Mouse (Mus musculus) hindbrain, embryonic 10.5 days (tissue): ENCODE results near the gene Gm21962. TPM values are rescaled to one million over a fixed set of nuclear protein-coding genes. Genes with fewer than 3 reads are reported as not detected.

Experiments used
- DNase-seq: peaks from one replicate; pipeline ENCODE4 v3.0.0-alpha.2; 2017; ENCODE audit warnings: low spot score
- H3K27ac ChIP-seq: fragments of 300-500 bp; sonication (generic); 2 replicates; pipeline ENCODE4 v1.5.1; 2016; ENCODE audit warnings: mild to moderate bottlenecking, moderate library complexity
- H3K27me3 ChIP-seq: fragments of 300-500 bp; sonication (generic); 2 replicates; pipeline ENCODE4 v1.6.1; 2016; ENCODE audit warnings: mild to moderate bottlenecking; ENCODE audit not compliant: poor library complexity, insufficient read depth, severe bottlenecking
- H3K36me3 ChIP-seq: fragments of 300-500 bp; sonication (generic); 2 replicates; pipeline ENCODE4 v1.6.1; 2016; ENCODE audit warnings: mild to moderate bottlenecking, moderate library complexity
- H3K4me1 ChIP-seq: fragments of 300-500 bp; sonication (generic); replicated peaks from 2 replicates; pipeline ENCODE4 v1.6.1; 2016; ENCODE audit warnings: mild to moderate bottlenecking
- H3K4me3 ChIP-seq: fragments of 300-500 bp; sonication (generic); 2 replicates; pipeline ENCODE4 v1.5.1; 2016; ENCODE audit warnings: mild to moderate bottlenecking, moderate library complexity
- H3K9me3 ChIP-seq: fragments of 300-500 bp; sonication (generic); 2 replicates; pipeline ENCODE4 v1.6.1; 2016; ENCODE audit warnings: mild to moderate bottlenecking, moderate library complexity
- WGBS: fragments of 180-500 bp; shearing (Covaris S2); methylation state at CpG from one replicate; pipeline ENCODE4 v1.1.7; 2016; 5-methylcytosine and 5-hydroxymethylcytosine counted together
- polyA plus RNA-seq: library from polyadenylated mRNA; unstranded; fragments of >200 nt; fragmentation: Nextera tagmentation; extraction: Ambion mirVana; gene quantifications from 2 replicates; pipeline ENCODE4 v1.2.1, GENCODE M21; 2016

Gm21962 gene
- polyA plus RNA-seq, 1 experiment from 2014 or later, result not detected

DNA sequence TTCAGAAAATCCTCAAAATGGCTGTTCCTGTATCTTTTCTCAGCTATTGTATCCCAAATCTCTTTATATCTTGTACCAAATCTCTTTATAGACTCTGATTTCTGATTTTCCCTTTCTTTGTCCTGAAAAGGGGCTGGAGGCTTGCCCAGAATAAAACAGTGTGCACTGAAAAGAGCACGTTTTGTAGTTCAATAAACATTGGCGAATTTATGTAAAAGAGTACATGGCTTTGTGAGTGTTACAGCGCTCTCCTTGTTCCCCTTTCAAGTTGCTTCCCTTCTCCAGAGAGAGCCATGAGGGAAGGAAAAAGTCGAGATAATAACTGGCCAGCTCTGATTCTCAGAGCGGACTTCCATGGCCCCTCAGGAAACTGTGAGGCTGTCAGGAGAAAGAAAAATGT lies 22.2 kb upstream of the Gm21962 start:
- 76% methylated on average over 5 of the region's 5 CpGs for WGBS
- DNase-seq, result no peak
- Histone ChIP-seq H3K36me3 (no peaks in the 10 kb centered on the region), H3K27me3 (no peaks in the 10 kb centered on the region), H3K27ac (no peak overlapping the region), H3K4me3 (no peak overlapping the region), H3K4me1 (no peaks in the 10 kb centered on the region), H3K9me3 (no peaks in the 10 kb centered on the region)

DNA sequence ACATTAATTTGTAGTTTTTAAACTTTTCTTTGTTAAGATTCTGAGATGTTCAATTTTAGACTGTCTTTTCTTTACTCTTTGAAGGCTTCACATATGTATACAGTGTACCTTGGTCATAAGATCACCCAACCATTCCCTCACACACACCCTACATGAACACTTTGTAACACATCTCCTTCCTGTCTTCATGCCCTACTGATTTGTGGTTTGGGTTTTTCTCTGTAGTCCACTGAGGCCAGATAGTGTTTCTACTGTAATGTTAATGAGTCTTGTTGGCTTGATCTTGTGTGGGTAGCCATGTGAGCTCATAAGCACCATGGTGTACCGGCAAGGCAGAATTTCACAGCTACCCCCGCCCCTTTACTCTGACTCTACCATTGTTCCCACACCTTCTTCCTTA lies 18.5 kb upstream of the Gm21962 start:
- Histone ChIP-seq H3K4me3 (no peak overlapping the region), H3K27me3 (no peaks in the 10 kb centered on the region), H3K4me1 (no peaks in the 10 kb centered on the region), H3K27ac (no peak overlapping the region), H3K9me3 (no peaks in the 10 kb centered on the region), H3K36me3 (no peaks in the 10 kb centered on the region)
- DNase-seq, result no peak
- WGBS, result 89% methylated on average over 2 of the region's 2 CpGs

DNA sequence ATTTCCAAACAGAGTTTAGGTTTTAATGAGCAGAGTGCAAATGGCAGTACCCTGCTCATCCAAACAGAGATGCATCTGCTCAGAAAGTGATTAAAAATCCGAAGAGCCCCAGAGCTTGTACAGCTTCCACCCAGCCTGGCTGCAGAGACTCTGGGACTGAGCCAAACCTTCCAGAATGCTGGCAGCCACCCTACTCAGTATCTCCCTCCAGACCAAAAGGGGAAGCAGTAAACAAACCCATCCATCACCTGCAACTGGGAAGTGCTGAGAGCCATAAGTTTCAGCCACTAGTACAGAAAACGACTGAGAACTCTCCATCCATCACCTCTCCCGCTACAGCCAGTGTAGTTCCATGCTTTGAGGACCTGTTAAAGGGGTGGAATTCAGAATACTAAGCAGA lies 9.6 kb downstream of the Gm21962 start:
- Histone ChIP-seq H3K27me3 (no peaks in the 10 kb centered on the region), H3K27ac (peak overlapping the region; percentile 89), H3K9me3 (no peaks in the 10 kb centered on the region), H3K4me1 (peaks cover 35% of the 10 kb centered on the region), H3K4me3 (no peak overlapping the region), H3K36me3 (no peaks in the 10 kb centered on the region)
- peak; percentile 6 for DNase-seq
- 31% methylated on average over 3 of the region's 3 CpGs for WGBS

DNA sequence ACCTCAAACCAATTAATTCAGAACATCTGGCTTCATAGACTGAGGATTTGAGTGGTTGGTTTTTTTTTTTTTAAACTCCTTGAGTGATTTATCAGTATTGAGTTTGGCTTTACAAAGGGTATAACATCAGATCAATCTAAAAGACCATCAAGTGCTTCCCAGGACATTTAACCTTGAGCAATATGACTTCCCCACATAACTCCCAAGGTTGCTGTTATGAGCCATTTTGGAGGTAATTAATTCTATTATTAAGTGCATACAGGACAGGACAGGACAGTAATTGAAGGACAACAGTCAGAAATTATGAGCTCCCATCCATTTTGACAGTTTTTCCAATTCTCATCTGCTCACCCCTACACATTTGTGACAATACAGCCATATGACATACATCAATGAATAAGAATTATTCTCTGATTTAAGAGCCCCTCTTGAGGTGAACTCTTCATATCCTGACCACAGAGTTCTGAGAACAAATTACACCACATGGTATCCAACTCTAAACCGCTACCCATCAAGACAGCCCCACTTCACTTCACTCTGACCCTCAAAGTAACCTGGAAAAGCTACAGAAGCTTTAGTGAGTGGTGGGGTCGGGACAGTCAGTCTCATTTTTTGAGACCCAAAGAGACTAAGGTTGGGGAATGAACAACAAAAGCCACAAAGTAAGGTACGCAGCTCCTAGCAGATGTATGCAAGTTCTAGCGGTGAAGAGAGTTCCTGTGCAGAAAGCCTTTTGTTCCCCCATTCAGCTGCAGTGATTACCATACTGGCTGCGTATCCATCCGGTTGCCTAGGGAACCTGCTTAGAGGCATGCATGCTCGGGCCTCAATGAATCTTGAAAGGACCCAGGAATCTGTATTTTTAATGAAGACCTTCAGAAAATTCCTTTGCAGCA lies 11.8 kb downstream of the Gm21962 start:
- 14% methylated on average over 7 of the region's 7 CpGs for WGBS
- H3K4me1 ChIP-seq, result peaks cover 35% of the 10 kb centered on the region
- H3K4me3 ChIP-seq, result 0 out of 2 replicates have a peak overlapping the region, but pooled peaks have one; percentile 9
- H3K9me3 ChIP-seq, result no peaks in the 10 kb centered on the region
- no peaks in the 10 kb centered on the region for H3K36me3 ChIP-seq
- peak overlapping the region; percentile 89 for H3K27ac ChIP-seq
- no peaks in the 10 kb centered on the region for H3K27me3 ChIP-seq
- peak; percentile 83 for DNase-seq

DNA sequence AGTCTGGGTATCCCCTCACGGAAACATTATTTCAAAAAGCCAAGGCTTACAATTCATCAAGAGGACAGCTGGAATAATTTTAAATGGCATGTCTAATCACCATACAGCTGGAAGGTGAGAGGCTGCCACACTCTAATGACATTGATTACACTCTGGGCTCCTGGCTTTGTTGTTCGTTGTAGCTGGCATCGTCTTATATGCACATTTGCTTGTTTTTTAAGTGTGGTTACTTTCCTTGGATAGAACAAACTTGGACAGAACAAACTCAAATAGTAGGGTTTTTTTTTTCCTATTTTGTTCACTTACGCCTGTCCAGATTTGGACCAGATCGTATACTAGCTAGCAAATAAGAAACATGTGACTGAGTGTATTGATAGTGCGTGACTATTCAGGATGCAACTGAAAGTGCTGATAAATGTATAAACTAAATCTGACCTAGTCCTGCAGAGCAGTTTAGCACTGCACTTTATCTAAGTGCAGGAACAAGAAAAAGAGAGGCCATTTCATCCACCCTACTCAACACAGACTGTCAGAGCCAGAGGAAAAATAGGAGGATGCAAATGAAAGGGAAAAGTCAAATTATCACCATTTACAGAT lies 12.6 kb downstream of the Gm21962 start:
- peak overlapping the region; percentile 89 for H3K27ac ChIP-seq
- no peaks in the 10 kb centered on the region for H3K36me3 ChIP-seq
- peaks cover 35% of the 10 kb centered on the region for H3K4me1 ChIP-seq
- WGBS, result 28% methylated on average over 6 of the region's 6 CpGs
- no peaks in the 10 kb centered on the region for H3K9me3 ChIP-seq
- no peak overlapping the region for H3K4me3 ChIP-seq
- no peaks in the 10 kb centered on the region for H3K27me3 ChIP-seq
- no peak for DNase-seq

DNA sequence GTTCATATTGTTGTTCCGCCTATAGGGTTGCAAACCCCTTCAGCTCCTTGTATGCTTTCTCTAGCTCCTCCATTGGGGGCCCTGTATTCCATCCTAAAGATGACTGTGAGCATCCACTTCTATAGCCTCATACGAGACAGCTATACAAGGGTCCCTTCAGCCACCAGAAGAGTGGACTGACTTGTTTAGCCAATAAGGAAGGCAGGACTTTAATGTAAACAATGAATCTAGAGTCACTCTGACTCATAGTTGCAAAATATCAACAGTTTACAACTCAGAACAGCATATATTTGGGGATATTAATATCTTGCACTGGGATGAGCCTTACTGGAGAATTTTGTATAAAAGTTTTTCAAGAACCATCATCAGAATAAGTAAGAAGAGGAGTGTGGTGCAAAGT lies 15.6 kb downstream of the Gm21962 start:
- DNase-seq, result no peak
- WGBS, result 90% methylated on average over 2 of the region's 2 CpGs
- Histone ChIP-seq H3K4me1 (peaks cover 24% of the 10 kb centered on the region), H3K36me3 (no peaks in the 10 kb centered on the region), H3K9me3 (no peaks in the 10 kb centered on the region), H3K27me3 (no peaks in the 10 kb centered on the region), H3K27ac (no peak overlapping the region), H3K4me3 (no peak overlapping the region)

DNA sequence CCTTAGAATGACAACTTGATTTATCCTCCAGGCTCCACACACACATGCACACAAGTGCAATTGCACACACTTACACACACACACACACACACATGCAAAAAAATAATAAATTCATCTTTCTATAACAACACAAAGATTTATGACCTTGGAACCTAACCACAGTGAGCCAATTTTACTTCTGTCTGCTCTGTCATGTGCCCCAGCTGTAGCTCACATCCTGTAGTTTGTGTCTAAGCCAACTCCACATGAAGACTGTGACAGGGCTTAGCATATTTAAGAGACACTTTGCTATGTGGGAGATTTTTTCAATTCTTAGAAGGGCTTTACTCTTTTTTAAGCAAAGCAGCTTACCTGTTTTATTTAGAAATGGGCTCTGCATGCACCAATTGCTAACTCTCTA lies 20.2 kb downstream of the Gm21962 start:
- no peaks in the 10 kb centered on the region for H3K36me3 ChIP-seq
- no peaks in the 10 kb centered on the region for H3K9me3 ChIP-seq
- no peak overlapping the region for H3K4me3 ChIP-seq
- no peak for DNase-seq
- no peaks in the 10 kb centered on the region for H3K4me1 ChIP-seq
- H3K27me3 ChIP-seq, result no peaks in the 10 kb centered on the region
- no peak overlapping the region for H3K27ac ChIP-seq

DNA sequence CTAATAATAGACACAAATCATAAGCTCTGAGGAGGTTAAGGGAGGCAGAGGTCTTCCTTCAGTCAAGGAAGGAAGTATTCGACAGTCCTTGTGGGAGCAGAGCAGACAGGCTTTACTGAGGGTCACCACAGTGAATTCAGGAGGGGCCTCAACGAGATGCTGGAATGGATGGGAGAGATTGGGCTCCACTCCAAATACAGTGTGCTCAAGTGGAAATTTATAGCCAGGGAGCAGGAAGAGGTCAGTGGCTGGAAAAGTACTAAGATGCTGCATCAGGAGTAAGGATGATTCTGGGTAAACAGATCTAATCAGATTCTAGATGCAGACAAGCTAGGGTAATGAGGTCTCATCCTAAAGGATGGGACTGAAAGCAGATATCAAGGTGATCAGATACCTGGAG lies 44.6 kb downstream of the Gm21962 start:
- no peaks in the 10 kb centered on the region for H3K4me1 ChIP-seq
- no peak overlapping the region for H3K27ac ChIP-seq
- WGBS, result 80% methylated on average over 2 of the region's 2 CpGs
- no peak overlapping the region for H3K4me3 ChIP-seq
- no peaks in the 10 kb centered on the region for H3K36me3 ChIP-seq
- no peak for DNase-seq
- no peaks in the 10 kb centered on the region for H3K9me3 ChIP-seq
- H3K27me3 ChIP-seq, result no peaks in the 10 kb centered on the region

DNA sequence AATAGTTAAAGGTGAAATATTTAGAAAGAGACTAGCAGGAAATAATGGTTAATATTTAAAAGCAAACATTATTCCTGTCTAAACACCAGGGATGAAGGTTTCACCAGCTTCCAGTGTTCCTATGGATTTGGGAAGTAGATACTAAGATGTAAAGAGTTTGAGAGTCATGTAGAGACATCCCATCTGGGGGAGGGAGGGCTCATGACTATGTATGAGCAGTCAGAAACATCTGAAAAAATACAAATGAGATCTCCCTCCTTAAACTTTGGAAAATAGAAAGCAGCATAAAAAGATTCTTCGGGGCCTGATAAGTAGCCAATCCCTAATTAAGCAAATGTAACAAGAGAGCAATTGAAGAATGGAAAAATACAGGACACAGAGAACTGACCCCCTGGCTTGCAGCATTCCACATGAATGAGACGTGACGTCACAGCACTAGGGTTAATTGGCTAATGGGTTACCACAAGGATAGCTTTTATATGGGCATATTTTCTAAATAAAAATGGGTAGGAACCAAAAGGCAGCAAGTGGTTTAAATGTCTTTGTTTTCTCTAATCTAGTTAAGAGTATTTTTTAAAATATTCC lies 45.3 kb downstream of the Gm21962 start:
- WGBS, result 68% methylated on average over 3 of the region's 3 CpGs
- Histone ChIP-seq H3K4me1 (no peaks in the 10 kb centered on the region), H3K27me3 (no peaks in the 10 kb centered on the region), H3K9me3 (no peaks in the 10 kb centered on the region), H3K36me3 (no peaks in the 10 kb centered on the region), H3K4me3 (no peak overlapping the region), H3K27ac (no peak overlapping the region)
- no peak for DNase-seq

Other genes starting within 250 kb of the Gm21962 start
- 5.9 and 8.7 TPM in 2 replicates for gene Ddit4l, start 49.9 kb upstream of the Gm21962 start, polyA plus RNA-seq
- 3,095 and 3,165 TPM in 2 replicates for gene H2afz, start 193.0 kb downstream of the Gm21962 start, polyA plus RNA-seq
- gene Dnajb14, start 196.2 kb downstream of the Gm21962 start, polyA plus RNA-seq, result 6.6 and 7.0 TPM in 2 replicates
- gene Lamtor3, start 247.0 kb downstream of the Gm21962 start, polyA plus RNA-seq, result 82.8 and 83.3 TPM in 2 replicates